Mouse (Mus musculus) thymus, postnatal 25 days (tissue): ENCODE results near the gene Myo7a.

ENCODE experiments used
- DNase-seq: peaks from one replicate; pipeline ENCODE4 v3.0.0; 2022

The Myo7a gene

DNA sequence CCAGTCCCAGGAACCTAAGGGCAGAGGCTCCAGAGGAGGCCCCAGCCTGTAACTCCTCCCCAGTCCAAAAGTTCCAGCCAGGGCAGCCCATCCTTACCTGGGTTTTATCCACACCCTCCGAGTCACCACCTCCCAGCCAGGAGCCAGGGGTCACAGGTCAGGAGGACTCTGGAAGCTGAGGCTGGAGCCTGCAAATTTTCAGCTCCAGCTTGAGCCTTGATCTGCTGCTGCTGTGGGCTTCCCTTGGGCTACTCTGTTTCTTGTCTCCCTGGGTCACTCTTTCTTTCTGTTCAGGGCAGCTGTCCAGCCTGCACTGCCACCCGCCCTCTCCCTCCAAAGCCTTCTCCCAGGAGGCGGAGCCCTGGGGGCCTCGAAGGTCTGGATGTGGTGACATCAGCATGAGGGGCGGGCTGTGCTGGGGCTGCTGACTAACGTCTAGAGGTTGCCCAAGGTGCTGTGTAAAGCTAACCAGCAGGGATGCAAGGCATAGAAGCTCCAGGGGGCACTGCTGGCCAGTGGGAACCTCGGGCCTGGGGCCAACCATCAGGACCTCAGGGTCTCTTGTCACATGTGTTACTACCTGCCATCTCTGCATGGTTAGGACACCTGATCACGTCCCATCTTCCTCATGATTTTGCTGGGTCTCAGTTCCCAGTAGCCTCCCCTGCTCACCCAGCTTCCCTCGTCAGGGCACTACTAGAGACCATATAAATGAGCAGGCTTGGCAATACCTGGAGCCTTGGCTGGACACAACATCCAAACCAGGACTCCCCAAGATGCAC lies at the start of gene Myo7a:
Myo7a (minus strand) TSS at position 346 of the 782 bp plus-strand sequence.
- DNase-seq, result no peak

GRCm38 (mm10) chr7:98164999-98165528 lies 45.7 kb upstream of the Myo7a start:
- peak; percentile 63 for DNase-seq

DNA sequence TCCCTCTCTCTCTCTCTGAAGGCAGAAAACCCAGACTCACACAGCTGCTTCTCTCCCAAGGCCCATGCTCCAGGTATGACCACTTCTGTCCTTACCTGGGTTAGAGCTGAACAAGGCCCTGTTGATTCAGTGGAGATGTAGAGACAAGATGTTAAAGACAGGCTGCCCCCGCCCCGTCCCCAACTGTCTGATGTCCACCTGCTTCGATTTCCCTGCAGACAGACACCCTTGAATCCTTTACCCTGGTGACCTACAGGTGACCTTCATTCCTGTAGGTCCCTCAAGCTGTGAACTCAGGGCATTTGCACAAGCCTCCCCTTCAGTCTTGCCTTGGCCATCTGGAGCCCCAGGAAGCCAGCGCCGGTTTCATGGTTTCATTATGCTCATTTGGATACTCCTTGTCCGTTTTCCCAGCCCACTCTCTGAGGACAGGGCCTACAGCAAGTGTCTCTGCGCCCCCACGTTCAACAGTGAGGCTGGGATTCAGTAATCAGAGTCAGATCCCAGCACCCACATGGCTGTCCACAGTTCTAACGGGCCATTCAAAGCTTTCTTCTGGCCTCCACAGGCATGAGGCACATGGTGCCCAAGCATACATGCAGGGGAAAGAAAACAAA lies 45.2 kb upstream of the Myo7a start:
- DNase-seq, result peak; percentile 63

- no peak for DNase-seq
These were observed 44.4 kb upstream of the Myo7a start for GRCm38 (mm10) chr7:98163700-98164099.

- no peak for DNase-seq
These were observed 42.9 kb upstream of the Myo7a start for GRCm38 (mm10) chr7:98162239-98162638.

- no peak for DNase-seq
These were observed 40.9 kb upstream of the Myo7a start for GRCm38 (mm10) chr7:98160041-98160740.

DNA sequence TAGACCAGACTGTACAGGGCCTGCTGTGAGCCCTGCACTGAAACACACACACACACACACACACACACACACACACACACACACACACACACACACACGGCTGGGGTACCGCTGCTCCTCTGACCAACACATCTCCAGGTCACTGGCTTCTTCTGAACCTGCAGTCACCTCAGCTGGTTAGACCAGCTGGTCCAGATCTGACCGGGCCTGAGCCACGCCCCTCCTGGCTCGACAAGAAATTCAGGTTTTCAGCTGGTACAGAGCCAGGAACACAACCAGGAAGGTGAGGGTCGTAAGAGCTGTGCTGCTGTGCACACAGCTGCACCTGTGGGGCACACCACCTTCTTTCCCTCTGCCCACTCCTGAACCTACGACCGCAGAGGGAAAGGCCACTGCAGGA lies 39.2 kb upstream of the Myo7a start:
- DNase-seq, result no peak

DNA sequence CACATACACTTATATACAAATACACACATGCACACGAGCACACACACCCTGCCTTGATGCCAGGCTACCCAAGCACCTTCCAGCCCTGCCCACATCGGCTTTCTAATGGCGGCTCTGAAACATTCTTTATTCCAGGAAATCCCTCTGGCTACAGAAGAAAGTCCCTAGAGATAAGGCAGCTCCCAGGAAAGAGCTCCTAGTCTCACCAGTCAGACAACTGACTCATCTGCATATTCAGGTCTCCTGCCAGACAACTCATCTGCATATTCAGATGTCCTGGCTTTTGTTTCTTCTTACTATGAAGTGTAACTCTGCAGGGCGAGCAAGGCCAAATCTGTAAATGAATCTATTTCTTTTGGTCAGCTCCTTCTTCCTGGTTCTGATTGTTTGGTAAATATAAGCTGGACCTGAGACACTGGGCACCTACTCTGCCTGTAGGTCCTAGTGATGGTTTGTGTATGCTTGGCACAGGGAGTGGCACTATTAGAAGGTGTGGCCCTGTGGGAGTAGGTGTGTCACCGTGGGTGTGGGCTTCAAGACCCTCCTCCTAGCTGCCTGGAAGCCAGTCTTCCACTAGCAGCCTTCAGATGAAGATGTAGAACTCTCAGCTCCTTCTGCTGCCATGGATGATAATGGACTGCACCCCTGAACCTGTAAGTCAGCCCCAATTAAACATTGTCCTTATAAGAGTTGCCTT lies 38.5 kb upstream of the Myo7a start:
- DNase-seq, result no peak

DNA sequence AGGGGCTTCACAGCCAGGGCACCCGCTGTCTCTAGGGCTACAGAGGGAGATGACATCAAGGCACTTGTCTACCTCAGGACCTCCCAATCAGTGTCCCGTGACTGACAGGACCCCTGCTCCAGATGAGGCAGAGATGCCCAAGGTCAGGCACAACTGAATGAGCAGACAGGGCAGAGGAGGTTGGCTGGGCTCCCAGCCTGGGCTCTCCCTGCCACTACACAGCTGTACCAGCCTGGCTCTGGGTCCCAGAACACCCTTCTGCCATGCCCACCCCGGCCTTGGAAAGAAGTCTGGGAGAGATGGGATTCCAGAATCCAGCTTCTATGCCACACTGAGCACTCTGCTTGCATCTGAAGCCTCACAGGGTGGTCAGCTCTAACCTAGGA lies 36.9 kb upstream of the Myo7a start:
- peak; percentile 18 for DNase-seq

DNA sequence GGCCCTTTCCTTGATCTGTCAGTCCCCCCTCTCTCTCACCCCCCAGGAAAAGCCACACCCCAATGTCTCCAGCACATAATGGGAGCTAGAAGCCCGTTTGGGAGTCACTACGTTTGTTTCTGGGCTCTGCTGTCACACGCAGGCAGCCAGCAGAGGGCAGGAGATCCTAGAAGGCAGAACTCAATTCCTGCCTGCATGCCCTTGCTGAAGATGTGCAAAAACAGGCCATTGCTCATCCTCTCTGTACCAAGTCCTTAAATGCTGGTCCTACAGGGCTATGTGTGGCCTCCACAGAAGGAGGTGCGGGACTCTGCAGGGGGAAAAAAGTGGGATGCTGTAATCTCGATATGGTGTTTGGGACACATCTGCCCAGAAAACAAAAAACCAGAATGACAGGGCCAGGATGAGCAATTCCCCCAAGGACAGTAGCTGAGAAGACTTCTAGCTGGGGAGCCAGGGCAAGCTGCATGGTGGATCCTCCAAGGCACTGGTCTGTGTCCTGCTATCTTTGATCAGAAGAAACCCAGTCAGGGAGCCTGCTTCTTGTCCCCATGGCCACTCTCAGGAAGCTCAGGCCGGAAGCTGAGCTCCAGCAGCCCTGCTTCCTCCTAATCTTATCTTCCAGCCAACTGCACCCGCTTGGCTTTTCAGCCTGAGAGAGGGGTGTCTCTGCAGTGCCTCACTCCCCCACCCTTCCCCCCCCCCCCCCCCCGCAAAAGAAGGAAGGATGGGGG lies 36.4 kb upstream of the Myo7a start:
- DNase-seq, result peak; percentile 80

- DNase-seq, result no peak
These were observed 34.6 kb upstream of the Myo7a start for GRCm38 (mm10) chr7:98153892-98154291.

- DNase-seq, result no peak
These were observed 34.0 kb upstream of the Myo7a start for GRCm38 (mm10) chr7:98153345-98153744.

GRCm38 (mm10) chr7:98152400-98152799 lies 33.1 kb upstream of the Myo7a start:
- DNase-seq, result no peak

- DNase-seq, result no peak
These were observed 31.2 kb upstream of the Myo7a start for GRCm38 (mm10) chr7:98150525-98150924.

- DNase-seq, result no peak
These were observed 30.5 kb upstream of the Myo7a start for GRCm38 (mm10) chr7:98149802-98150201.

- no peak for DNase-seq
These were observed 29.5 kb upstream of the Myo7a start for GRCm38 (mm10) chr7:98148721-98149407.

DNA sequence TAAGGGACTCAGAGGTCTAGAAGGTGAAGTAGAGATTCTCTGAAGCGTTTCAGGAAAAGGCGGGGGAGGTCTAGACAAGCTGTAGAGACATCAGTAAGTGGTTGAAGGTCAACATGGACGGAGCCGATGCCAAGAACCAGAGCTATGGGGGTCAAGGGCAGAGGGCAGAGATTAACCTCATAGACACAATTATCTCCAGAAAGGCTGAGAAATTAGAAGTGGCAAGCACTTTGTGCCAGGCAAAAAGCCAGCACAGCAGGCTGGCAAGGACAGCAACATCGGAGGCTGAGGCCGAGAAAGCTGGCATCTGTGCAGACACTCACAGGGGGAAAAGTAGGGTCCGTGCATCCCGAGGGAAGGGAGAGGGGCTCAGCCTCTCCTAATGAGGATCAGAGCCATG lies 28.4 kb upstream of the Myo7a start:
- DNase-seq, result no peak

- DNase-seq, result no peak
These were observed 27.1 kb upstream of the Myo7a start for GRCm38 (mm10) chr7:98146447-98146845.

DNA sequence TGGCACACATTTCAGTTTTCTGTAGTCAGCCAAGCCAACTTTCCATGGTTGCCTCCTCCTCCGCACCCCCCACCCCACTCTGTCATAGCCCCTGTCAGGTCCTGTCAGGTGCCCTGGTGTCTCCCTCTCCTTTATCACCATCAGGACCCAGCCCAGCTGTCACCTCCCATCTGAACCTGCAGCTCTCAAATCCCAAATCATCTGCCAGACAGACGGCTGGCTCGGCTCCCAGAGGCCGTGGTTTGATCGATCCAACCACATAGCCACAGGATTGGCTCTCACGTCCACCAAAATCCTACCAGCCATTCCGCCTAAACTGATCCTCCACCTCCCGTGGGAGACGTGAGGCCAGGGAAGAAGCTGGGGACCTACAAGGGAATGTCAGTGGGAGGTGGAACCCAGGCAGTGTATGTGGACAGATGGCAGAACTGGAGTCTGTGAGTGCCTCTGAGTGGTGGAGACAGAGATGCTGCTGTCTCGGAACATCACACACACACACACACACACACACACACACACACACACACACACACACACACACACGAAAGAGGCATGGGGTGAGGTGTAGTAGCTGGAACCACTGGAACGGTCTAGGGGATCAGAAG lies 26.6 kb upstream of the Myo7a start:
- DNase-seq, result no peak

DNA sequence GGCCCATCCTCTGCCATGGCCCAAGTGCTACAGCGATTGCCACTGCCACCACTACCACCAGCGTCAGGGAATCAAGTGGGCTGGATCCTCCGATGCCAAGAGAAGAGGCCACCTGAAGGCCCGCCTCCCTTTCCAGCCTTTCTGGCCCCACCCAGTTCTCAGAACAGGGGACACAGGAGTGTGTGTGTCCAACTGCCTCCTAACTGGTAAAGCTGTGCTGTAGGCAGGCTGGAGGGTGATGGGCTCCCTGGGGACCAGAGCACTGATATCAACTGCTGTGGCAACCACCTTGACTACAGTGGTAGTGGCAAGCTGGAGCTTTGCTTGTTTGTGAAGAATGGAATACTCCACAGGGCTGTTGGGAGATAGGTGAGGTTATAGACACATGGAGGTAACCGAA lies 26.1 kb upstream of the Myo7a start, which contains the start of gene Omp:
Omp (minus strand) TSS at position 101 of the 400 bp plus-strand sequence.
- no peak for DNase-seq

DNA sequence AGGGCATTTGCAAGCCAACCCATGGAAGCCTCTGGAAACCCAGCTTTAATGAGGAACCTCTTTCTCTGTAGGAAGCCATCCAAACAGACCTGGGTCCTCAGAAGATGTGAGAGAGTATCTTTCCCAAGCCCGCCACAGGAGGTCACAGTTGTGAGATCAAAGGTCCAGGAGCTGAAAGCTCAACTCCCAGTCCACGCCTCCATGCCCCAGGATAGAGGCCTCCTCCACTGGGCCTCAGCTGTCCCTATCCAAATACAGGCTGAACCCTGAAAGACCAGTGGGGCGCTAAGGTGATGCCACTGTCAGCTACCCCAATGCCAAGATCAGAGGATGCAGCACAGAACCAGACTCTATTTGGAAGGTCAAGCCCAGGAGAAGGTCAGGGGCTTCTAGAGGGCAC lies 23.3 kb upstream of the Myo7a start:
- no peak for DNase-seq
